Mouse (Mus musculus) leukemia stem cell, adult 10-12 weeks (primary cell): Measurements from ENCODE around the gene Ccdc102a. TPM values are rescaled to one million over a fixed set of nuclear protein-coding genes. Genes with fewer than 3 reads are reported as not detected.

ENCODE experiments used
- polyA plus RNA-seq: library from polyadenylated mRNA; stranded (reverse); fragments of >175 nt; gene quantifications from 2 replicates; pipeline ENCODE4 v1.2.3, GENCODE M21; 2012; ENCODE audit warnings: low replicate concordance

Ccdc102a gene
- polyA plus RNA-seq, result 1.6 and 3.0 TPM in 2 replicates

DNA sequence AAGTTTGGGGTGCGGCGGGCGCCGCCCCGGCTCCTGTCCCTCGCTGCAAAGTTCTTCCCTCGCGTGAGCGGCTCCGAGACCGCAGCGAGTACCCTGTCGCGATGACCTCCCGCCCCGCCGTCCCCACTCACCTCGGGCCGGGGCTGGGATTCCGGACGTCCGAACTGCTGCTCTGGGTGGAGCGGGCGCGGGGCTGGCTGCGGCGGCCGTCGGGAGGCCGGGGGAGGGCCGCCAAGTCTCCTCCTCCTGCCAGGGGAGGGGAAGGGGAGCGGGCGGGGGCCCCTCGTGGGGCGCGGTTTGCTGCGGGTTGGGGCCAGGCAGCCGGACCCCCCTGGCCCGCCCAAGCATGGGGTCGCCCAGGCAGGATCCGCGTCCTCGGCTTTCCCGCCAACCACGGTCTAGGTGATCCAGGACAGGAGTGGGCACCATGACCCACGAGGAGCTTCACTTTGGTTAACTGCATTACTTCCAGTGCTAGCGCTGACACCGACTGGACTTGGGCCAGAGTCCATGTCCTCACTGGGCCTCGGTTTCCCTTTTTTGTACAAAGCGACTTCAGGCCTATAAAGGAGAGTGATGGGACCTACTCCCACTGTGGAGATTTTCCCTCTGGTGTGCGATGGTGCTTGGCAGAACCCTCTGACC lies at the start of gene Ccdc102a:
Gene Ccdc102a, minus strand, starts transcription at position 248 of the 645 bp plus-strand sequence.

DNA sequence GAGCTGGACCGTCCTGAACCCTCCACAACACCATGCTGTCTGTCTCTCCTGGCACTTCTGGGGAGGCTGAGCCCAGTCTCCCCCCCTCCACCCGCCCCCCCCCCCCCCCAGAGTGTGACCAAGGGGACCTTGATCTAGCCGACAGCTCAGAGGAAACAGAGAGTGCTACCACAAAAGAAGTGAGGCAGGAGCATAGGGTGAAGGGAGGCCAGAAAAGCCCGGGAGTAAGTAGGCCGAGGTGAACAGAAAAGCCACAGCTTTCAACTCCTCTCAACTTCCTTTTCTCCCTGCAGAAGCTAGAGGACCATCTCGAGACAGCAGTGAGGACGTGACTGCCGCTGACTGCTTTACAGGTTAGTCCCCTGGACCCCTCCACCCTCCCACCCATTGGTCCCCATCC lies 5.5 kb upstream of the Ccdc102a start, which contains the start of gene Adgrg5:
Gene Adgrg5, plus strand, starts transcription at position 290 of the 400 bp plus-strand sequence.

DNA sequence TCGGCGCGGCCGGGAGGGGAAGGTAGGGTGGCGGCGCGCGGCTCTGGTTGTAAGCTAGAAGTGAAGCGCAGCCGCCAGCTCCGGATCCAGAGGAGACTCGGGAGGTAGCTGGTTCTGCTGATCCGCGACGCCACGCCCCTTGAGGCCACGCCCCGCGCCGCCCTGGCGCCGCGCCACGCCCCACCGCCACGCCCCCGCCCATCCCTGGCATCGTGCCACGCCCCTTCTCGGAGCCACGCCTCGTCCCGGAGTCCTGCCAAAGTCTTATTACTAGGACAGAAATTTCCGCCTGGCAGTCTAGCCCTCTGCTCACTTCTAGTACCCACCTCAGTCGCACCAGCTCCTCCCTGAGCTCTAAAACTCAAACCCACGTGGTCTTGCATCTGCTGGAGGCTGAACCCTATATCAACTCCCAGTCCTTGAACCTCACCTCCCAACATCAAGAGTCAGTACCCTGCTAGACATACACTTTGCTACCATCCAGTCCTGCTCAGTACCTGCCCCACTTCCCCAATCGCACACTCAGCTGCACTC lies 41.6 kb downstream of the Ccdc102a start, which contains the start of gene Dok4:
Gene Dok4, minus strand, starts transcription at position 134 of the 534 bp plus-strand sequence.

DNA sequence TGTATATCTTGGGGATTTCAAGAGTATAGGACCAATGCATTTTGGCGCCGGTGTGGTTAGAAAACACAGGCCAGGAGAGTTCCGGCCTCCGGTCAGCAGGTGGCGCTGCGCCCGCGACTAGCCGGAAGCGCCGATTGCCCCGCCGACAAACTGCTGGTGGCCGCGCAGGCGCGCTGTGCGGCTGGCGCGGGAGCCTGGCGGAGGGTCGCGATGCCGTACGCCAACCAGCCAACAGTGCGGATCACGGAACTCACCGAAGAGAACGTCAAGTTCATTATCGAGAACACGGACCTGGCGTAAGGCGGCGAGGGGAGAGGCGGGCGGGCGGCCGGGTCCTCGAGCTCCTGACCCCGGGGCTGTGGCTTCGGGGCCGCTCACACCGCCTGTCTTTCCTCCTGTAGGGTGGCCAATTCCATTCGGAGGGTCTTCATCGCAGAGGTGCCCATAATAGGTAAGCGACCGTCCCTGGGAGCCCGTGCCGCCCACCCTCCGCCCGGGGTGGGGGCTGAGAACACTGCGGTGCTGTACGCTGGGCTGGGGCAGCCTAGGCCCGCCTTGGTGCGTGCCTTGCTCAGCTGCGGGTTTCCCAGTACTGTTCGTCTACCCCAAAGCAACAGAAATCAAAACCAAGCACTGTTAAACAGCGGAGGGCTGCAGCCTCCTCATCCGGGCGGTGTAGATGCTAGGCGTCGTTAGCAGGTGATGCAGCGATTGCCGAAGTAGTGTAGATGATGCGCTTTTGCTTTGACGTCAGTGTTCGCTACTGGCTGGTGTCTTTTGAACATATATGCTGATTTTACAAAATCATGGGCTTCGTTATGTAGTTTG lies 60.3 kb downstream of the Ccdc102a start, which contains the start of gene Polr2c:
Gene Polr2c, plus strand, starts transcription at position 105 of the 828 bp plus-strand sequence.

Other genes with a start within 250 kb of the Ccdc102a start
- not detected in 2 replicates for gene Pllp, start 221.8 kb downstream of the Ccdc102a start, polyA plus RNA-seq
- gene Ccl22, start 172.5 kb downstream of the Ccdc102a start, polyA plus RNA-seq, result 0.25 and 0.47 TPM in 2 replicates
- gene Cx3cl1, start 146.1 kb downstream of the Ccdc102a start, polyA plus RNA-seq, result 0.07 and 0.10 TPM in 2 replicates
- not detected in 2 replicates for gene Ccl17, start 107.6 kb downstream of the Ccdc102a start, polyA plus RNA-seq
- gene Coq9, start 79.8 kb downstream of the Ccdc102a start, polyA plus RNA-seq, result 89.1 and 112 TPM in 2 replicates
- gene Ciapin1, start 79.7 kb downstream of the Ccdc102a start, polyA plus RNA-seq, result 103 and 1,167 TPM in 2 replicates
- gene Polr2c, start 60.6 kb downstream of the Ccdc102a start, polyA plus RNA-seq, result 10.6 and 11.4 TPM in 2 replicates
- 0.90 and 4.2 TPM in 2 replicates for gene Dok4, start 41.8 kb downstream of the Ccdc102a start, polyA plus RNA-seq
- 1.3 and 3.6 TPM in 2 replicates for gene Adgrg5, start 5.6 kb upstream of the Ccdc102a start, polyA plus RNA-seq
- 5.7 and 21.1 TPM in 2 replicates for gene Adgrg1, start 56.7 kb upstream of the Ccdc102a start, polyA plus RNA-seq
- gene Adgrg3, start 99.6 kb upstream of the Ccdc102a start, polyA plus RNA-seq, result 0.52 and 1.4 TPM in 2 replicates
- gene Drc7, start 137.0 kb upstream of the Ccdc102a start, polyA plus RNA-seq, result not detected in 2 replicates
- 22.5 and 28.5 TPM in 2 replicates for gene Katnb1, start 163.1 kb upstream of the Ccdc102a start, polyA plus RNA-seq